Mouse (Mus musculus): ENCODE results near the gene Gm8857. TPM values are rescaled to one million over a fixed set of nuclear protein-coding genes. Genes with fewer than 3 reads are reported as not detected.
"Not testable (repeated sequence)": the region's sequence is repeated elsewhere in the genome, so short reads cannot be mapped to it uniquely, and the experiment has no call there.

Gene Gm8857
- polyA plus RNA-seq (2014; fragmentation: Nextera tagmentation; extraction: Ambion mirVana) = not detected in 2 replicates

GRCm38 (mm10) chr5:10947505-10947904, at the start of gene Gm8857, which contains the start of gene Gm8871:
Gm8857 (plus strand) TSS chr5:10947807.
Gm8871 (plus strand) TSS chr5:10947805.
- ATAC-seq (replicated peaks; ENCODE audit: low FRiP score); H3K27me3 ChIP-seq (ENCODE audit: control insufficient read depth, insufficient read depth, low read length); H3K4me2 ChIP-seq (ENCODE audit: low read depth, low read length, severe bottlenecking); H3K4me3 ChIP-seq (ENCODE audit: low read depth, low read length); H3K27ac ChIP-seq (ENCODE audit: low read depth, low read length); H3K4me1 ChIP-seq (replicated peaks; ENCODE audit: control insufficient read depth, insufficient read depth, low read length); H3K36me3 ChIP-seq (ENCODE audit: control insufficient read depth, insufficient read depth, low read length); H3K9me3 ChIP-seq (ENCODE audit: control insufficient read depth, low read length); DNase-seq (ENCODE audit: low spot score); H3K9ac ChIP-seq (ENCODE audit: low read length): not testable (repeated sequence)
- 62% methylated on average over 1 of the region's 3 CpGs for WGBS

- not testable (repeated sequence) for H3K27me3 ChIP-seq (ENCODE audit: control insufficient read depth, insufficient read depth, low read length); H3K4me2 ChIP-seq (ENCODE audit: low read depth, low read length, severe bottlenecking); ATAC-seq (replicated peaks; ENCODE audit: low FRiP score); H3K36me3 ChIP-seq (ENCODE audit: control insufficient read depth, insufficient read depth, low read length); H3K9me3 ChIP-seq (ENCODE audit: control insufficient read depth, low read length); H3K4me3 ChIP-seq (ENCODE audit: low read depth, low read length); DNase-seq (ENCODE audit: low spot score); H3K9ac ChIP-seq (ENCODE audit: low read length); H3K27ac ChIP-seq (ENCODE audit: low read depth, low read length); H3K4me1 ChIP-seq (replicated peaks; ENCODE audit: control insufficient read depth, insufficient read depth, low read length)
- WGBS = 100% methylated on average over 2 of the region's 2 CpGs
Observed at GRCm38 (mm10) chr5:10953512-10953911, 5.9 kb downstream of the Gm8857 start.

GRCm38 (mm10) chr5:10958057-10958456, 10.4 kb downstream of the Gm8857 start:
- not testable (repeated sequence) for H3K9me3 ChIP-seq (ENCODE audit: control insufficient read depth, low read length); H3K9ac ChIP-seq (ENCODE audit: low read length); ATAC-seq (replicated peaks; ENCODE audit: low FRiP score); H3K27me3 ChIP-seq (ENCODE audit: control insufficient read depth, insufficient read depth, low read length); H3K27ac ChIP-seq (ENCODE audit: low read depth, low read length); H3K4me2 ChIP-seq (ENCODE audit: low read depth, low read length, severe bottlenecking); H3K36me3 ChIP-seq (ENCODE audit: control insufficient read depth, insufficient read depth, low read length); H3K4me3 ChIP-seq (ENCODE audit: low read depth, low read length); DNase-seq (ENCODE audit: low spot score); H3K4me1 ChIP-seq (replicated peaks; ENCODE audit: control insufficient read depth, insufficient read depth, low read length)
- WGBS = 96% methylated on average over 4 of the region's 8 CpGs

Other genes starting within 250 kb of the Gm8857 start
- gene Gm8871, start within 50 bp of the Gm8857 start, polyA plus RNA-seq (2014; fragmentation: Nextera tagmentation; extraction: Ambion mirVana) = not detected in 2 replicates
- not detected in 2 replicates for gene Gm8879, start 179.8 kb downstream of the Gm8857 start, polyA plus RNA-seq (2014; fragmentation: Nextera tagmentation; extraction: Ambion mirVana)
- not detected in 2 replicates for gene Gm5861, start 235.3 kb downstream of the Gm8857 start, polyA plus RNA-seq (2014; fragmentation: Nextera tagmentation; extraction: Ambion mirVana)